ENCODE assay signal across 13 mouse cellular contexts in genomic region chr16:31281981-31282380, GRCm38 (mm10). TPM values are rescaled to one million over a fixed set of nuclear protein-coding genes. Genes with fewer than 3 reads are reported as not detected.
DNase-seq lines count a peak whose midpoint lies in the region; ATAC-seq lines count a peak whose summit lies in the region.
"Had no signal": no experiment of that assay in that cellular context is flagged by ENCODE, and none has a peak within 500 bp of the region (broad histone marks: within the 10 kb centered on the region; RNA-seq: fewer than 3 reads in every experiment).

No protein-coding gene starts in this region.

- H3K9me3 ChIP-seq in heart, embryonic 10.5 days, result no peaks in the 10 kb centered on the region
- H3K9me3 ChIP-seq in intestine, embryonic 16.5 days (ENCODE audit: control insufficient read depth, low read length), result no peaks in the 10 kb centered on the region
- no peaks in the 10 kb centered on the region for H3K9me3 ChIP-seq in forebrain, embryonic 14.5 days (replicated peaks; ENCODE audit: control insufficient read depth, low read length)
- H3K9me3 ChIP-seq: midbrain, embryonic 10.5 days; neural tube, embryonic 12.5 days had no signal

- ATAC-seq in intestine, embryonic 16.5 days, result no peak
- ATAC-seq in forebrain, embryonic 14.5 days, result no peak

- H3K9ac ChIP-seq in intestine, embryonic 16.5 days (ENCODE audit: low read depth, low read length), result no peak overlapping the region
- H3K9ac ChIP-seq in forebrain, embryonic 14.5 days (ENCODE audit: low read length), result no peak overlapping the region
- H3K9ac ChIP-seq: liver, embryonic 14.5 days; neural tube, embryonic 12.5 days had no signal

- H3K27me3 ChIP-seq in heart, embryonic 10.5 days (ENCODE audit: insufficient read depth, poor library complexity, severe bottlenecking), result no peaks in the 10 kb centered on the region
- no peaks in the 10 kb centered on the region for H3K27me3 ChIP-seq in intestine, embryonic 16.5 days (replicated peaks; ENCODE audit: control insufficient read depth, insufficient read depth, low read length)
- no peaks in the 10 kb centered on the region for H3K27me3 ChIP-seq in forebrain, embryonic 14.5 days (replicated peaks; ENCODE audit: control insufficient read depth, insufficient read depth, low read length)
- H3K27me3 ChIP-seq: neural tube, embryonic 12.5 days had no signal

- H3K4me1 ChIP-seq in heart, embryonic 10.5 days, result peaks cover 11% of the 10 kb centered on the region; the same call in 1 of the 2 replicates
- no peaks in the 10 kb centered on the region for H3K4me1 ChIP-seq in intestine, embryonic 16.5 days (ENCODE audit: control insufficient read depth, insufficient read depth, low read length)
- no peaks in the 10 kb centered on the region for H3K4me1 ChIP-seq in forebrain, embryonic 14.5 days (ENCODE audit: control insufficient read depth, insufficient read depth, low read length)
- H3K4me1 ChIP-seq: midbrain, embryonic 10.5 days; neural tube, embryonic 12.5 days had no signal

- 83% methylated on average over 2 of the region's 2 CpGs for WGBS in heart, embryonic 10.5 days
- 87% methylated on average over 2 of the region's 2 CpGs for WGBS in intestine, embryonic 16.5 days
- 55% methylated on average over 2 of the region's 2 CpGs for WGBS in forebrain, embryonic 14.5 days

- no peak overlapping the region for H3K27ac ChIP-seq in heart, embryonic 10.5 days
- H3K27ac ChIP-seq in intestine, embryonic 16.5 days (ENCODE audit: low read length), result no peak overlapping the region
- H3K27ac ChIP-seq in forebrain, embryonic 14.5 days (ENCODE audit: low read depth, low read length), result no peak overlapping the region
- H3K27ac ChIP-seq: kidney, postnatal 0 days; liver, embryonic 14.5 days; midbrain, embryonic 10.5 days; neural tube, embryonic 12.5 days had no signal

- DNase-seq in heart, adult 18-20 months, result peak; percentile 77 to 81
- DNase-seq in heart, embryonic 10.5 days (ENCODE audit: low spot score), result no peak
- DNase-seq in right cerebral cortex, postnatal 14 days, result peak; percentile 45
- DNase-seq in right cerebral cortex, adult 18-20 months, result no peak
- peak; percentile 59 to 62 for DNase-seq in heart, postnatal 36 days
- no peak for DNase-seq in ovary, adult 18-20 months (ENCODE audit: low spot score)
- DNase-seq in forebrain, embryonic 14.5 days (ENCODE audit: low spot score), result no peak
- DNase-seq: thymus, adult 18-20 months had no signal

- H3K4me3 ChIP-seq in heart, embryonic 10.5 days, result no peak overlapping the region
- no peak overlapping the region for H3K4me3 ChIP-seq in intestine, embryonic 16.5 days (ENCODE audit: low read length)
- no peak overlapping the region for H3K4me3 ChIP-seq in forebrain, embryonic 14.5 days (ENCODE audit: low read depth, low read length)
- H3K4me3 ChIP-seq: midbrain, embryonic 10.5 days; neural tube, embryonic 12.5 days had no signal

- H3K36me3 ChIP-seq in heart, embryonic 10.5 days, result no peaks in the 10 kb centered on the region
- H3K36me3 ChIP-seq in intestine, embryonic 16.5 days (ENCODE audit: control insufficient read depth, insufficient read depth, low read length), result no peaks in the 10 kb centered on the region
- H3K36me3 ChIP-seq in forebrain, embryonic 14.5 days (ENCODE audit: control insufficient read depth, insufficient read depth, low read length), result no peaks in the 10 kb centered on the region
- H3K36me3 ChIP-seq: midbrain, embryonic 10.5 days; neural tube, embryonic 12.5 days had no signal

- no peak overlapping the region for H3K4me2 ChIP-seq in intestine, embryonic 16.5 days (ENCODE audit: low read depth, low read length)
- no peak overlapping the region for H3K4me2 ChIP-seq in forebrain, embryonic 14.5 days (ENCODE audit: low read length)
- H3K4me2 ChIP-seq: neural tube, embryonic 12.5 days had no signal

- intact Hi-C loops in heart, postnatal 36 days (cut with DNase I), result no loop called here

RNA-seq across cellular contexts. Expression of gene Ppp1r2, which starts 6.9 kb away (rescaled TPM):
- total RNA-seq in heart, adult 18-20 months (2021), result 10 to 100 TPM; 77.5 to 85.2 TPM
- polyA plus RNA-seq in heart, embryonic 10.5 days (2016; fragmentation: Nextera tagmentation; extraction: Ambion mirVana), result 85.0 and 95.4 TPM in 2 replicates
- 10 to 100 TPM; 82.1 to 83.7 TPM for total RNA-seq in heart, postnatal 36 days (2021)
- polyA plus RNA-seq in intestine, embryonic 16.5 days (2015; fragmentation: Nextera tagmentation; extraction: Ambion mirVana), result 76.2 and 84.2 TPM in 2 replicates
- polyA plus RNA-seq in forebrain, embryonic 14.5 days (2014; fragmentation: Nextera tagmentation; extraction: Ambion mirVana), result 89.0 and 90.5 TPM in 2 replicates

RNA-seq across cellular contexts. Expression of gene Apod, which starts 32.6 kb away (rescaled TPM):
- total RNA-seq in heart, adult 18-20 months (2021), result 1 to 10 TPM; 5.5 to 6.8 TPM
- polyA plus RNA-seq in heart, embryonic 10.5 days (2016; fragmentation: Nextera tagmentation; extraction: Ambion mirVana), result not detected in 2 replicates
- total RNA-seq in heart, postnatal 36 days (2021), result 1 to 10 TPM; 3.8 to 7.2 TPM
- 0.82 and 0.83 TPM in 2 replicates for polyA plus RNA-seq in intestine, embryonic 16.5 days (2015; fragmentation: Nextera tagmentation; extraction: Ambion mirVana)
- polyA plus RNA-seq in forebrain, embryonic 14.5 days (2014; fragmentation: Nextera tagmentation; extraction: Ambion mirVana), result 65.3 and 91.8 TPM in 2 replicates

Comparison
In these comparisons a context has a peak if more than half of its experiments do, and no peak if none do; other contexts are left out.
1. DNase-seq: peak in heart, adult 18-20 months (2 of 2), right cerebral cortex, postnatal 14 days (single experiment) and heart, postnatal 36 days (2 of 2); none in heart, embryonic 10.5 days (single experiment), right cerebral cortex, adult 18-20 months (single experiment), ovary, adult 18-20 months (single experiment) and forebrain, embryonic 14.5 days (single experiment).
2. RNA of gene Apod, which starts 32.6 kb away (polyA plus RNA-seq): 65.3 to 91.8 TPM in forebrain, embryonic 14.5 days; 0.82 to 0.83 TPM in intestine, embryonic 16.5 days and not detected in heart, embryonic 10.5 days; every median in the first group is over 10 times any median in the second.